Mouse (Mus musculus) embryonic fibroblast, embryonic 13.5 days (primary cell): ENCODE measurements around the gene L3mbtl2. TPM values are rescaled to one million over a fixed set of nuclear protein-coding genes. Genes with fewer than 3 reads are reported as not detected.
"Not testable (repeated sequence)": the region's sequence is repeated elsewhere in the genome, so short reads cannot be mapped to it uniquely, and the experiment has no call there.

Experiments
- H3K27ac ChIP-seq: 2 replicates; pipeline ENCODE4 v1.5.1; 2012; ENCODE audit warnings: low read length, control low read depth, inconsistent platforms; ENCODE audit not compliant: insufficient read depth
- H3K4me1 ChIP-seq: 2 replicates; pipeline ENCODE4 v1.6.1; 2011; ENCODE audit warnings: low read length; ENCODE audit not compliant: control insufficient read depth, insufficient read depth
- H3K4me3 ChIP-seq: 2 replicates; pipeline ENCODE4 v1.5.1; 2011; ENCODE audit warnings: mild to moderate bottlenecking, control low read depth, low read length; ENCODE audit not compliant: insufficient read depth
- CTCF ChIP-seq: IDR thresholded peaks from 2 replicates; pipeline ENCODE4 v1.5.1; 2011; ENCODE audit warnings: mild to moderate bottlenecking, control low read depth, low read length, moderate library complexity, borderline replicate concordance; ENCODE audit not compliant: insufficient read depth
- POLR2A ChIP-seq: IDR thresholded peaks from 2 replicates; pipeline ENCODE4 v1.6.1; 2011; ENCODE audit warnings: low read depth, mild to moderate bottlenecking, control low read depth, low read length, moderate library complexity
- polyA plus RNA-seq: library from polyadenylated mRNA; stranded (reverse); fragments of >200 nt; gene quantifications from 2 replicates; pipeline ENCODE4 v1.2.4, GENCODE M21; 2011; ENCODE audit warnings: low read depth; ENCODE audit not compliant: missing spikeins, insufficient read length

L3mbtl2 gene
- polyA plus RNA-seq, 1 experiment, result 7.8 TPM

- TF ChIP-seq POLR2A, result no peak
- TF ChIP-seq CTCF, result no peak
- no peak overlapping the region for H3K27ac ChIP-seq
- H3K4me1 ChIP-seq, result no peaks in the 10 kb centered on the region
- peak overlapping the region; percentile 29 for H3K4me3 ChIP-seq
Observed at GRCm38 (mm10) chr15:81693366-81693966, 29.8 kb downstream of the L3mbtl2 start.

GRCm38 (mm10) chr15:81693967-81694881 is 30.5 kb downstream of the L3mbtl2 start:
- no peak overlapping the region for H3K27ac ChIP-seq
- TF ChIP-seq CTCF, result peak; percentile 62
- TF ChIP-seq POLR2A, result peak; percentile 59
- H3K4me1 ChIP-seq, result no peaks in the 10 kb centered on the region
- H3K4me3 ChIP-seq, result peak overlapping the region; percentile 43

- no peak overlapping the region for H3K27ac ChIP-seq
- TF ChIP-seq POLR2A (no peak), CTCF (no peak)
- H3K4me1 ChIP-seq, result no peaks in the 10 kb centered on the region
- peak overlapping the region; percentile 43 for H3K4me3 ChIP-seq
Observed at GRCm38 (mm10) chr15:81694891-81695290, 31.2 kb downstream of the L3mbtl2 start.

GRCm38 (mm10) chr15:81697175-81697574 is 33.5 kb downstream of the L3mbtl2 start, which contains the start of gene Chadl:
Chadl (minus strand) TSS chr15:81697287.
- H3K27ac ChIP-seq, result no peak within 1 kb of the TSS
- H3K4me3 ChIP-seq, result no peak within 1 kb of the TSS
- TF ChIP-seq POLR2A (no peak), CTCF (no peak)
- H3K4me1 ChIP-seq, result no peaks in the 10 kb centered on the region

GRCm38 (mm10) chr15:81697847-81698246 is 34.2 kb downstream of the L3mbtl2 start:
- no peak overlapping the region for H3K4me3 ChIP-seq

GRCm38 (mm10) chr15:81698532-81698931 is 34.8 kb downstream of the L3mbtl2 start:
- Histone ChIP-seq H3K27ac (no peak overlapping the region), H3K4me3 (no peak overlapping the region), H3K4me1 (no peaks in the 10 kb centered on the region)
- no peak for TF ChIP-seq CTCF
- no peak for TF ChIP-seq POLR2A

More at GRCm38 (mm10) chr15:81697847-81698246, 34.2 kb downstream of the L3mbtl2 start:
- no peak for TF ChIP-seq POLR2A
- TF ChIP-seq CTCF, result no peak
- Histone ChIP-seq H3K4me1 (no peaks in the 10 kb centered on the region), H3K27ac (no peak overlapping the region)

- H3K4me3 ChIP-seq, result no peak overlapping the region
- no peaks in the 10 kb centered on the region for H3K4me1 ChIP-seq
- no peak for TF ChIP-seq CTCF
- no peak for TF ChIP-seq POLR2A
- H3K27ac ChIP-seq, result no peak overlapping the region
Observed at GRCm38 (mm10) chr15:81700161-81700560, 36.5 kb downstream of the L3mbtl2 start.

- TF ChIP-seq POLR2A, result no peak
- no peak for TF ChIP-seq CTCF
Observed at GRCm38 (mm10) chr15:81700601-81701000, 36.9 kb downstream of the L3mbtl2 start.

GRCm38 (mm10) chr15:81701350-81701749 is 37.7 kb downstream of the L3mbtl2 start:
- H3K4me1 ChIP-seq, H3K27ac ChIP-seq: not testable (repeated sequence)

More at GRCm38 (mm10) chr15:81700601-81701000, 36.9 kb downstream of the L3mbtl2 start:
- H3K27ac ChIP-seq, result no peak overlapping the region
- no peak overlapping the region for H3K4me3 ChIP-seq
- no peaks in the 10 kb centered on the region for H3K4me1 ChIP-seq

More at GRCm38 (mm10) chr15:81701350-81701749, 37.7 kb downstream of the L3mbtl2 start:
- not testable (repeated sequence) for H3K4me3 ChIP-seq
